Mouse (Mus musculus) cortical plate, adult 2 months (tissue): Measurements from ENCODE around the gene Fkbp6. TPM values are rescaled to one million over a fixed set of nuclear protein-coding genes. Genes with fewer than 3 reads are reported as not detected.

ENCODE experiments used
- H3K27ac ChIP-seq: fragments of 200-500 bp; 2 replicates; pipeline ENCODE4 v1.5.1; 2012; ENCODE audit warnings: low read length, control low read depth, inconsistent platforms; ENCODE audit not compliant: insufficient read depth
- H3K4me1 ChIP-seq: fragments of 200-500 bp; 2 replicates; pipeline ENCODE4 v1.6.1; 2011; ENCODE audit warnings: low read length; ENCODE audit not compliant: control insufficient read depth, insufficient read depth
- H3K4me3 ChIP-seq: fragments of 200-500 bp; 2 replicates; pipeline ENCODE4 v1.5.1; 2011; ENCODE audit warnings: mild to moderate bottlenecking, low read length, control low read depth; ENCODE audit not compliant: insufficient read depth
- CTCF ChIP-seq: fragments of 200-500 bp; IDR thresholded peaks from 2 replicates; pipeline ENCODE4 v1.5.1; 2011; ENCODE audit warnings: mild to moderate bottlenecking, control low read depth, low read length; ENCODE audit not compliant: insufficient read depth; ENCODE audit errors: extremely low read depth
- POLR2A ChIP-seq: fragments of 200-500 bp; IDR thresholded peaks from 2 replicates; pipeline ENCODE4 v1.6.1; 2011; ENCODE audit warnings: mild to moderate bottlenecking, low read length, control low read depth; ENCODE audit not compliant: insufficient read depth; ENCODE audit errors: extremely low read depth
- polyA plus RNA-seq: library from polyadenylated mRNA; depleted of rRNA; stranded (reverse); fragments of >200 nt; gene quantifications from 2 replicates; pipeline ENCODE4 v1.2.3, GENCODE M21; 2012

Fkbp6 gene
- polyA plus RNA-seq, 1 experiment, result 0.13 TPM

DNA sequence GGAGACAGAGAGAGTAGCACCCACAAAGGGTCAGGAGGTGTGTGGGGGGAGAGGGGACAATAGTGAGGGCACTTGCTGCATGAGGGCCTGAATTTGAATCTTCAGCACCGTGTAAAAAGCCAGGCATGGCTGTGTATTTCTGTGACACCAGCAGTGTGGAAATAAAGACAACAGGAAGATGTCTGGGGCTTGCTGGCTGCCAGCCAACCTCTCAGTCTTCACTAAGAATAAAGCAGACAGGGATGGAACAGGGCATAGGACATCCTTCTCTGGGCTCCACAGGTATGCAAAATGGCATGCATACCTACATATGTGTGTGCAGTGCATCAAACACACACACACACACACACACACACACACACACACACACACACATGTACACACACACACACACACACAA lies 6.2 kb upstream of the Fkbp6 start:
- Histone ChIP-seq H3K4me3 (no peak overlapping the region), H3K27ac (no peak overlapping the region), H3K4me1 (no peaks in the 10 kb centered on the region)
- TF ChIP-seq CTCF (no peak), POLR2A (no peak)

DNA sequence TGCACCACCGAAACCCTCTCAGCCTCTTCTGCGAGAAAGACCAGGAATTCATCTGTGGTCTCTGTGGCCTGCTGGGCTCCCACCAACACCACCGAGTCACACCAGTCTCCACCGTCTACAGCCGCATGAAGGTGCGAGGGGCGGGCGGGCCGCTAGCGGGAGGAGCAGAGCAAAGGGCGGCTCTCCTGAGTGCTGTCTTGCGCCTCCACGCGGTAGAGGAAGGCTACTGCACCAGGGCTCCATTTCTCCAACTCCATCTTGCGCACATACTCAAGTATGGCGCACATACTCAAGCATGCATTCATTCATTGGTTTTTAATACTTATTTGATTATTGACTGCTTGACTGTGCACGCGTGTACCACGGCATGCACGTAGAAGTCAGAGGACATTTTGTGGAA lies 3.7 kb upstream of the Fkbp6 start:
- no peak for TF ChIP-seq CTCF
- TF ChIP-seq POLR2A, result no peak
- Histone ChIP-seq H3K27ac (no peak overlapping the region), H3K4me3 (no peak overlapping the region), H3K4me1 (no peaks in the 10 kb centered on the region)

DNA sequence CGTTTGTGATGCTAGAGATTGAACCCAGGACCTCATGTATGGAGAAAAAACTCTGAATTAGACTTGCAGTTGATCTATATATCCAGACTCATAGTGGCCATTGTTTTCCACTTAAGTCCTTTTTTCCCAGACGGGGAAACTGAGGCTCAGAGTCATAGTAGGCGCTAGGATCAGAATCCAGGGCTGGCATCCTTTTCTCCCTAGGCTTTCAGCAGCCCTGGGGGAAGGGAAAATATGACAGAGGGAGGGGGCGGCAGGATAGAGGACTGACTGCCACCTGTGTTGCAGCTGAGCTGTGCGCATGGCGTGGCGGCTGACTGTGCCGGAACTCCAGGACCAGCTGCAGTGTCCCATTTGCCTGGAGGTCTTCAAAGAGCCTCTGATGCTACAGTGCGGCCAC lies 3.2 kb upstream of the Fkbp6 start, which contains the start of gene Trim50:
Gene Trim50 (plus strand): TSS at position 301 of the 400 bp plus-strand sequence.
- H3K4me3 ChIP-seq, result no peak within 1 kb of the TSS

DNA sequence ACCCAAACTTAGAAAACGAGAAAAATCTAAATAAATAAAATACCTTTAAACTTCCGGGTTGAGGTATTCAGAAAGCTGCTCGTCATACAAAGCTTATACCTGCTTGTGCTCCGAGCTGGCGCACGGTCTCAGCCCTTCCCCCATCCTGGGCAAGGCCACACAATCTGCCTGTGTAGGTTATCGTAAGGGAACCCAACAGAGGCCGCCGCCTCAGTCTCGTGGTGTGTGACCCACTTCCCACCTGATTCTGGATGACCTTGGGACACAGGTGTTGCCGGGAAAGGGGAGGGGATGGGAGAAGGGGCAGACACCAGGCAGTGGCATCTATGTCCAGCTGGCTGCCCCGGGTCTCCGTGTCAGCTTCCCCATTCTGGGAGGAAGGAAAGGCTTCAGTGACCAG lies 1.8 kb upstream of the Fkbp6 start:
- TF ChIP-seq CTCF (no peak), POLR2A (no peak)
- H3K4me3 ChIP-seq, result no peak overlapping the region
- H3K4me1 ChIP-seq, result no peaks in the 10 kb centered on the region
- H3K27ac ChIP-seq, result no peak overlapping the region

More for the DNA sequence above, 3.2 kb upstream of the Fkbp6 start, which contains the start of gene Trim50:
- H3K27ac ChIP-seq, result no peak within 1 kb of the TSS
- no peak for TF ChIP-seq CTCF
- TF ChIP-seq POLR2A, result no peak
- H3K4me1 ChIP-seq, result no peaks in the 10 kb centered on the region

DNA sequence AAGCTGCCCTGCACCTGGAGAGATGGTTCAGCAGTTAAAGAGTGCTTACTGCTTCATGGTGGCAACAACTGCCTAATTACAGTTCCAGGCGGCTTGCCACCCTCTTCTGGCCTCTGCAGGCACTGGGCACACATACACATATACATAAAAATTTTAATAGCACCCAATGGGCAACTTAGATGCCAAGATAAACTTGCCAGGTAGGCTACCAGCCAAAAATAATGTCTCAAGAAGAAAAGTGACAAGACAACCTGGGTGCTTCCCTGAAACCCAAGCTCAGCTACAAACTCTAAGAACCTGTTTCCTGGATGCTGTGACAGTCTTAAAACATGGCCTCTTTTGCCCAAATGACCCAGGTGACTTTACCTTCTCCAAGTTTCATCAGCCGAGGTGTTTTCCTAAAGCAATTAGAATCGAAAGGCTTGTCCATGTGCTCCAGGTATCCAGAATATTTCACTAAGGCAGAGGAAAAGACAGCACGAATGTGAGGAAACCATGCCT lies 2.3 kb downstream of the Fkbp6 start:
- H3K4me3 ChIP-seq, result no peak overlapping the region
- no peak overlapping the region for H3K27ac ChIP-seq
- no peaks in the 10 kb centered on the region for H3K4me1 ChIP-seq
- TF ChIP-seq CTCF (no peak), POLR2A (no peak)

DNA sequence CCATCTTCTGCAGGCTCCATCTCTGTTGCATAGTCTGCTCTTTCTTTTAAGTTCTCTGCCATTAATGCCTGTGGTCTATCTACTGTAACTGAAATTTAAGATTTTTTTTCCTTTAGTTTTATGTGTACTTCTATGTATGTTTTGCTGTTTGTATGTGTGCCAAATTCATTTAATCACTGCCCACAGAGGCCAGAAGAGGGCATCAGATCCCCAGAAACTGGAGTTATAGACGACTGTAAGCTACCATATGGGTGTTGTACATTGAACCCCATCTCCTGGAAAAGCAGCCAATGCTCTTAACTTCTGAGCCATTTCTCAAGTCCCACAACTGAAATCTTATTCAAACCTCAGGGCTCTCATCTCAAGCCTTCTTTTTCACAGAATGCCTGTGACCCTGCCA lies 3.4 kb downstream of the Fkbp6 start:
- Histone ChIP-seq H3K4me3 (no peak overlapping the region), H3K4me1 (no peaks in the 10 kb centered on the region), H3K27ac (no peak overlapping the region)
- TF ChIP-seq CTCF (peak; percentile 29; the same call in 1 of the 2 replicates), POLR2A (no peak)

DNA sequence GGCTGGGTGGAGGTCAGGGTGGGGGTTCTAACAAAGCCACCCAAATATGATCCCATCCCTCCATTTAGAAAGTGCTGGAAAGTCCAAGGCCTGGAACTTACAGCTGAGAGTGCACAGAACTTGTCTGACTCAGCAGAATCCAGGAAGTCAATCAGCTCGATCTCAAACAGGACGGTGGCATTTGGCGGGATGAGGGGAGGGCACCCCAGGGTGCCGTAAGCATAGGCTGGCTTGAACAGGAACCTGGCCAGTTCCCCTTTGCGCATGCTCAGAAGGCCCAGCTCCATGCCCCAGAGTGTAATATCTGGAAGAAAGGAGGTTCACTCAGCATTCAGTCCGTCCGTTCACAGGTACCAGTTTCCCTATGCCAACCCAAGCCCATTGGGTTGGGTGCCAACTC lies 3.9 kb downstream of the Fkbp6 start:
- no peak for TF ChIP-seq POLR2A
- no peak for TF ChIP-seq CTCF
- H3K27ac ChIP-seq, result no peak overlapping the region
- H3K4me3 ChIP-seq, result no peak overlapping the region
- H3K4me1 ChIP-seq, result no peaks in the 10 kb centered on the region

DNA sequence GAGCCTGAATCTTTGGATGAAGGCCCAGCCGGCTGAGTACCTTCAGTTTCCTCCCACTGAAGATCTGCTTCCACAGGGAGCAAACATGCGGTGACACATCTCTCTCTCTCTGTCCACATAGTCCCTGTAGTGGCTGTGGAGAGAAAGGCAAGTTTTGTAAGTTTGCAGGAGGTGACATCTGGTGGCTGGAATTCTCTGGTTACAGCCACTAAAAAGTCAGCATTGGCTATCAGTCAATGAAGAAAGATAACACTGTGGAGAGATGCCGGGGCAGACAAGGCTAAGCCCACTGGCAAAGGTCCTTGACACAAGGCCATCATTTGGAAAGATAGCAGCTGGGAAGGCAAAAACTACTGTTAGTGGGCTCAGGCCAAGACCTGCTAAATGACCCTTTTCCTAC lies 12.3 kb downstream of the Fkbp6 start:
- H3K4me1 ChIP-seq, result no peaks in the 10 kb centered on the region
- H3K27ac ChIP-seq, result no peak overlapping the region
- TF ChIP-seq CTCF (no peak), POLR2A (no peak)
- H3K4me3 ChIP-seq, result no peak overlapping the region

DNA sequence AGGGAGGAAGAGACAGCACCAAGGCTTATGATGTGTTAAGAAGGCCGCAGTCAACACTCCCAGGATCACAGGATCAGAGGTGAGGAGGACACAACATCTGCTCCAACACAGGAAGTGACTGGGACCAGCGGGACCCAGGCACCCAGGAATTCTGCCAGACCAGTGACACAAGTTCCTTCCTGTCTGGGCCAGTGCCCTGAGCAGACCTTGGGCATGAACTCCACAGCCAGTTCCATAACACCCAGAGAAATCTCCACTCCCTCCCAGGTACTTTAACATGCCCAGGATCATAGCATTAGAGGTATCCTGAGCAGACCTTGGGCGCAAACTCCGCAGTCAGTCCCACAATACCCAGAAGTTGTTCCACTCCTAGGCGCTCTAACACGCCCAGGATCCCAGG lies 18.7 kb downstream of the Fkbp6 start:
- no peak for TF ChIP-seq CTCF
- TF ChIP-seq POLR2A, result no peak
- no peaks in the 10 kb centered on the region for H3K4me1 ChIP-seq
- H3K4me3 ChIP-seq, result no peak overlapping the region
- H3K27ac ChIP-seq, result no peak overlapping the region

DNA sequence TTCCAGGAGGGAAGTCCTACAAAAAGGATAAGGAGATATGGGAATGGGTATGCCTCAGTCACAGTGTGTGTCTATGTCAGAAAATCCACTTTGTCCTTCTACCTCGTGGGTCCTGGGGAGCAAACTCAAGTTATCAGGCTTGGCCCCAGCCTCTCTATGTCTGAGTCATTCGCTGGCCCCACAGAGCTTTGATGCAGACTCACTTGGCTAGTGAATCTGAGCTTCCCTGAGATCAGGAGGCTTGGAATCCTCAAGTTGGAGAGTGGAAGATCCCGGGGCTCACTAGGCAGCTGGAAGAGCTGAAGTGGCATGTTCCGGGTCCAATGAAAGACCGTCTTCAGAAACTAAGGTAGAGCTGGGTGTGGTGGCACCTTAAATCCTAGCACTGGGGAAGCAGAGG lies 19.6 kb downstream of the Fkbp6 start:
- no peak overlapping the region for H3K4me3 ChIP-seq
- no peak overlapping the region for H3K27ac ChIP-seq
- TF ChIP-seq POLR2A, result no peak
- no peak for TF ChIP-seq CTCF
- H3K4me1 ChIP-seq, result no peaks in the 10 kb centered on the region
